Mouse (Mus musculus) retina, embryonic 14.5 days (tissue): ENCODE measurements around the gene Gm11027.

Experiments used
- DNase-seq: peaks from one replicate; pipeline ENCODE4 v3.0.0-alpha.2; 2015; ENCODE audit warnings: low spot score

Gene Gm11027

DNA sequence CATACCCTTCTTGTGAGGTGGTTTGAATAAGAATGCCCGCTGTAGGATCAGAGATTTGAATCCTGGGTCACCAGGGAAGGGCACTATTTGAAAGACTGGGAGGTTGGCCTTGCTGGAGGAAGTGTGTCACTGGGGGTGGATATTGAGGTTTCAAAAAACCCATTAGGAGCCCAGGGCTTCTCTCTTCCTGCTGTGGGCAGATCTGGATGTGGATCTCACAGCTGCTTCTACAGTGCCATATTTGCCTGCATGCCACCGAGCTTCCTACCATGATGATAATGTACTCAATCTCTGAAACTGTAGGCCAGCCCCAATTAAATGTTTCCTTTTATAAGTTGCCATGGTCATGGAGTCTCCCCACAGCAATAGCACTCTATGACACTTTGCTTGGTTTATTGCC lies 4.0 kb downstream of the Gm11027 start:
- no peak for DNase-seq

GRCm38 (mm10) chr12:116280149-116280652 lies 5.0 kb downstream of the Gm11027 start:
- DNase-seq, result no peak

DNA sequence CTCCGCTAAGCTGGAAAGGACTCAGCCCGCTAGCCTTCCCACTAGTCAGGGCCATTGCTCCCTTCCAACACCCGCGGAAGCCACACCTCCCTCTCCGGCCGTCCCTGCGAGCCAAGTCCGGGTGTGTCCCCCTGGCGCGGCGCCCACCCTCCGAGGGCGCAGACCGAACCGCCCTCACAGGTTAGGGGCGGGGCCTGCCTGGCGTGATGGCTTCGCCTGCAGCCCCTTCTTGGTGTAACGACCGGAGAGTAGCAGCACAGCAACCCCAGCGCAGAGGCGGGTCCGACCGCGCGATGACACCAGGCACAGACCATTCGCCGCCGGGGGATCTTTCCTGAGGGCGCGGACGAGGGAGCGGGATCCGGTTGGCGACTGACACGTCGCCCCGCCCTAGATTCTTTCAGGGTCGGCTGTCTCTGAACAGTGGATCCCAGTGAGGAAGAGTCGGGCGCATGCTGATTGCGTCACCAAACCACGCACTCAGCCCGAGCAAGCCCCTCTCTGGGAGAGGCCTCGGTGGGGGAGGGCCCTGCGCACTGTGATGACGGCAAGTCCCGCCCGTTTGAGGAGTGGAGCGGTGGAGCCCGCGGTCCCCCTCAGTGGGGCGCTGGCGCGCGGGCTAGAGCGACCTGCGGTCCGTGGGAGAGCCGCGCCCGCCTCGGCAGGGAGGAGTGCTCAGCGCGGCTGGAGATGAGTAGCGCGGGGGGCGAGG lies 5.6 kb downstream of the Gm11027 start, which contains the start of gene Esyt2:
TSS of gene Esyt2 (plus strand) at position 544 of the 712 bp plus-strand sequence.
- DNase-seq, result peak; percentile 99

GRCm38 (mm10) chr12:116281427-116282281 lies 6.5 kb downstream of the Gm11027 start:
- DNase-seq, result peak; percentile 27

DNA sequence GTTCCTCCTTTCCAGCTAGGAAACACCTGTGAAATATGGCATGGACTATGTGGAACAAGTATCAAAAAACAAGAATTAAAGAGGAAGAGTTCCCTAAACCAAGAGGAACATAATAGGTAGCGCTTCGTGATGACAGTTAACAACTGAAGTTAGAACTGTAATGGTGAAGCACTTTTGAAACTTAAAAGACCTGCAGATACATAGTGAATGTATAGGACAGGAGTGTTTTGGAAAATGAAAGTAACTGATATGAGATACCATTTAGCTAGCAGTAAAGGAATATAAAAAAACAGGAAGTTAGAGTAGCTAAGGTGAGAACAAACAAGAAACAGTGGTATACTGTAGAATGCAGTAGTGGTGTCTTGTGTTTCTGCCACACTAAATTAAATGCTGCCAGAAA lies 7.7 kb downstream of the Gm11027 start:
- no peak for DNase-seq

DNA sequence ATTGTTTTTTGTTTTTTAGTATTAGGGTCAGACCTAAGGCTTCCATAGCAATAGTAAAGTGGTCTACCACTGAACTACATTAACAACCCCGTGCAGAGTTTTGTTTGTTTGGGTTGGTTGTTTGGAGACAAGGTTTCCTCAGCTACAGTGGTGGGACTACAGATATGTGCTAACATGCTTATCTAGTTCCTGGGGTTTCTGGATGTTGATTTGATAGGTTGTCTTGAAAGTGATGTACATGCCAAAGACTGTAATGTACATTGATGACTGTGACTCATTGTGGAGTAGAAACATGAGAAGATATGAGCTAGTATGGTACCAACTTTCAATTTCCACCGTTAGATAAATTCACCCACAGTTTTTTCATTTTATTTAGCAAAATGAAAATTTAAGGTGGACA lies 8.3 kb downstream of the Gm11027 start:
- no peak for DNase-seq

- DNase-seq, result no peak
Observed at GRCm38 (mm10) chr12:116293185-116293584, 18.0 kb downstream of the Gm11027 start.

DNA sequence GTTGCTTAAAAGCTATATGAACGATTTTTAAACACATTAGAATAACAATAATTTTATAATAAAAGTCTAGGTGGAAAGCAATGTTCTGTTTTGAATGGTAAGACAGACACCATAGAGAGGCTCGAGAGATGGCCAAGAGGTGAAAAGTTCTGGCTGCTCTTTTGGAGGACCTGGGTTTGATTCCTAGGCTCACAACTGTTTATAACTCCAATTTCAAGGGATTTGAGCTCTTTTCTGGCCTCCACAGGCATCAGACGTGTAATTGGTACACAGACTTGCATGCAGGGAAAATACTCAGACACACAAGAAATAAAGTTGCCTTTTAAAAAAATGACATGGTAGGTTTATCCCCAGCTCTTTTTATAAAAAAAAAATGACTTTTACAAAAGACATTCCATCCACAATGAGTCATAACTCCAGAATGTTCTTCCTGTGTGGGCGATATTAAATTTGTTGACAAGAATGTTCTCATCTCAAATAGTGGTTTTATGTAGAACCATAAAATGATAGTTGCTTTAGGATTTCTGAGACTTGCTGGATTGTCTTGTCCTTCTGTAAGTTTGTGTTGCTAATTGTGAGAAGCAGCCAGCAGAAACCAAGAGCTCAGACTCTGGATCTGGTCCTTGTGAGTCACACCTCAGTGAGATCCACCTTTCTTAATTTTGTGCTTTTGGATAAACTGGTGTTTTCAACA lies 18.6 kb downstream of the Gm11027 start:
- DNase-seq, result no peak

DNA sequence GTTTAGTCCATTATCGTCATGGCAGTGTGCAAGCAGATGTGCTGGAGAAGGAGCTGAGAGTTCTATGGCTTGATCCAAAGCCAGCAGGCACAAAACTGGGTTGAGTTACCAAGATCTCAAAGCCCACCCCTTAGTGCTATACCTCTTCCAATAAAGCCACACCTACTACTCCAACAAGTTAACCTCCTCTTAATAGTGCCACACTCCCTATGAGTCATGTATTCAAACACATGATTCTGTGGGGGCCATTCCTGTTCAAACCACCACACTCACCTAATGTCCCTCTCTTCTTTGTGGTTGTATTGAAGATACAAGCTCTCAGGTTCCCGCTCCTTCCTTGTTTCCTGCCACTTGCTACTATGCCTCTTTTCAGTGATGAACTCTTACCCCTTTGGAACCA lies 24.7 kb downstream of the Gm11027 start:
- no peak for DNase-seq

- no peak for DNase-seq
Observed at GRCm38 (mm10) chr12:116302181-116302580, 27.0 kb downstream of the Gm11027 start.

- DNase-seq, result no peak
Observed at GRCm38 (mm10) chr12:116306042-116306441, 30.9 kb downstream of the Gm11027 start.

DNA sequence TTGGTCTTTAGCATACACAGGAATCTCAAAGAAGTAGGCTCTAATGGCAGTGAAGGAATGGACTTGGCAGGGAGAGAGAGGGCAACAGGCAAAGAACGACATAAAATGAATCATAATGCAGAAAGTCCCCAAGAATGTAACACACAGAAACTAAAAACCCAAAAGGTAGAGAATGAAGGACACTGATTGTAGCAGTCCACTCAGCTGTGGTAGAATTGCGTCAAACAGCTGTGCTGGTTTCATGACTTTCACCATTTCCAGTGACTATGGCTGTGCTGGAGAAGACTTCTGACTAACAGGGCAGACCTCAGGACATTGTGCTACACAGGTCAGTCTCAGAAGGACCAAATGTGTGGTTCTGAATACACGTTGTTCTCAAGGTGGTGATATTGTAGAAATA lies 32.7 kb downstream of the Gm11027 start:
- DNase-seq, result no peak

GRCm38 (mm10) chr12:116308612-116309011 lies 33.4 kb downstream of the Gm11027 start:
- DNase-seq, result no peak

DNA sequence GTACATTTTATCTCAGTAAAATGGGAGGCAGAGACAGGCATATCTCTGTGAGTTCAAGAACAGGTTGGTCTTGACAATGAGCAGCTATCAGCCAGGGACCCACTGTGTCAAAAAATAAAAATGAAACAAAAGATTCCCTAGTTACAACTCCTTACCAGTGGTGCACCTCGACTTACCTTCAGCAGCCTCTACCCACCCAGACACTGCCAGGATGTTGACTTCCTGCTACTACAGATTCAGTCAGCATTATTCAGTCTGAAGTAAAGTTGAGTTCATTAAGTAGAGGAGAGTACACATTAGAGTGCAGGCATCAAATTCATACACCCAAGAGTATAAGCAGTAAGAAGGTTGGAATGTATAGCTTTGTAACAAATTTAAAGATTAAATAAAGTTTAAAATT lies 38.6 kb downstream of the Gm11027 start:
- no peak for DNase-seq

DNA sequence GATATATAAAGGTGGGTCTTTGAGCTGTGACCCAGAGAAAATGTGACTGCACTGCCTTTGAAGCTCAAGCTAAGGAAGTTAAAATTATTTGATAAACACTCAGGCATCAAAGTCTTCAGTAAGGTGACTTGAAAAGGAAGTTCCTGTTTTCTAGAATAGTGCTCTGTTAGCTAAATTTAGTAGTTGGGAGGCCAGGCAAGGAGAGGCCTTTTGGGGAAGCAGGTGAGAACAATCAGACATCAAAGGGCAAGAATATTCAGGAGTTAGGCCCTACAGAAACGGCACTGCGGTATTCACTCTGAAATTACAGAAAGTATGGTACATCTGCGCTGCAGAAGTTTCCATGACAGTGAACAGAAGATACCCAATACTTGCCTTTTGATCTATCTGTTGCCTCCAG lies 40.3 kb downstream of the Gm11027 start:
- no peak for DNase-seq

DNA sequence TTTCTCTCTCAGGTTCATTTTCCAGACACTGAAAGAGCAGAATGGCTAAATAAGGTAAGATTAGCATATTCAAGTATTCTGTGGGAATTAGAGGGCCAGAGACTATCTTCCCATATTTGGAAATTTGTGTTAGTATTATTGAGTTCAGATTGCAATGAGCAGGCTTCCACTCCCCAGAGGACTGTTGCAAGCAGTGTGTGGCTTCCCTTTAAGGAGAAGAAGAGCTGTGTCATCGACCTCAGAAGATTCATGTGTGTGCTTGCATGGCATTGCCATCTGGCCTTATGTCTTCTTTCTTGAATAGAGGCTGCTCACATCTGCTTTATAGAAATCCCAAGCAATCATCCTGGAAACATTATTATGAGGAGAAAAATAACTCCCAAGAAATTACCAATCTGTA lies 42.6 kb downstream of the Gm11027 start:
- DNase-seq, result no peak
